Mouse (Mus musculus) midbrain, embryonic 12.5 days (tissue): ENCODE results near the gene Cbfa2t3. TPM values are rescaled to one million over a fixed set of nuclear protein-coding genes. Genes with fewer than 3 reads are reported as not detected.
A peak's percentile ranks its signal among the peaks of the same experiment; 100 is the strongest.

Experiments used
- ATAC-seq: fragments of 200-750 bp; cut with Nextera tagmentation; 2 replicates; pipeline ENCODE4 v1.8.0; 2017; ENCODE audit warnings: low read depth, moderate TSS enrichment, moderate library complexity; ENCODE audit not compliant: low FRiP score
- H3K27ac ChIP-seq: fragments of 300-500 bp; sonication (generic); replicated peaks from 2 replicates; pipeline ENCODE4 v1.5.1; 2016; ENCODE audit warnings: mild to moderate bottlenecking
- H3K27me3 ChIP-seq: fragments of 300-500 bp; sonication (generic); 2 replicates; pipeline ENCODE4 v1.6.1; 2016; ENCODE audit warnings: mild to moderate bottlenecking
- H3K36me3 ChIP-seq: fragments of 300-500 bp; sonication (generic); 2 replicates; pipeline ENCODE4 v1.6.1; 2016
- H3K4me1 ChIP-seq: fragments of 300-500 bp; sonication (generic); 2 replicates; pipeline ENCODE4 v1.6.1; 2016
- H3K4me2 ChIP-seq: fragments of 300-500 bp; sonication (generic); replicated peaks from 2 replicates; pipeline ENCODE4 v1.6.1; 2016; ENCODE audit warnings: mild to moderate bottlenecking, moderate library complexity
- H3K4me3 ChIP-seq: fragments of 300-500 bp; sonication (generic); 2 replicates; pipeline ENCODE4 v1.5.1; 2016; ENCODE audit warnings: mild to moderate bottlenecking
- H3K9ac ChIP-seq: fragments of 300-500 bp; sonication (generic); replicated peaks from 2 replicates; pipeline ENCODE4 v1.6.1; 2016; ENCODE audit warnings: mild to moderate bottlenecking, moderate library complexity
- H3K9me3 ChIP-seq: fragments of 300-500 bp; sonication (generic); 2 replicates; pipeline ENCODE4 v1.6.1; 2016; ENCODE audit warnings: mild to moderate bottlenecking
- WGBS: fragments of 180-500 bp; shearing (Covaris S2); methylation state at CpG from one replicate; pipeline ENCODE4 v1.1.7; 2016; 5-methylcytosine and 5-hydroxymethylcytosine counted together
- polyA plus RNA-seq: library from polyadenylated mRNA; unstranded; fragments of >200 nt; fragmentation: Nextera tagmentation; extraction: Ambion mirVana; gene quantifications from 2 replicates; pipeline ENCODE4 v1.2.1, GENCODE M21; 2016

Cbfa2t3 gene
- polyA plus RNA-seq, 1 experiment from 2014 or later = 12.9 TPM

GRCm38 (mm10) chr8:122669370-122669769 is 29.5 kb downstream of the Cbfa2t3 start:
- no peak for ATAC-seq
- Histone ChIP-seq H3K27ac (no peak overlapping the region), H3K9ac (no peak overlapping the region), H3K4me2 (no peak overlapping the region), H3K36me3 (no peaks in the 10 kb centered on the region), H3K4me3 (no peak overlapping the region), H3K27me3 (peaks cover 57% of the 10 kb centered on the region), H3K4me1 (peaks cover 50% of the 10 kb centered on the region), H3K9me3 (no peaks in the 10 kb centered on the region)
- 13% methylated on average over 5 of the region's 5 CpGs for WGBS

DNA sequence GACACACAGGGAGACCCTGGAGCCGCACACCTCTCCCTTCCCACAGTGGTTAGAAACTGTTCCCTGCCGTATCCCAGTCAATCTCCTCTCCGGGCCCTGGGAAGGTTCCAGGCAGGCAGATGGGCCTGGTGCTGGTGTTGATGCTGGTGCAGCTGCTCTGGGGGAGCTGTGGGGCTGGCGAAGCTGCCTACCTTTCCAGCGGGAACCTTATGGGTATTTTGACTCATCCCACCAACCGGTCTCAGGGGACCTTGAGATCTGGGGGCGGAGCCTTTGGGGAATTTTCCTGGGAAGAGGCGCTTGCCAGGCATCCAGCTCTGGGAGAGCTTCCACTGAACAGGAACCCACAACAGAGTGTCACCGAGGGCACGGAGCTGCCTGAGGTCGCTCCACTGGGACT is 31.1 kb downstream of the Cbfa2t3 start:
- peaks cover 43% of the 10 kb centered on the region for H3K27me3 ChIP-seq
- no peak overlapping the region for H3K4me3 ChIP-seq
- peaks cover 52% of the 10 kb centered on the region for H3K4me1 ChIP-seq
- H3K9me3 ChIP-seq = no peaks in the 10 kb centered on the region
- no peak overlapping the region for H3K27ac ChIP-seq
- WGBS = 80% methylated on average over 11 of the region's 11 CpGs
- H3K36me3 ChIP-seq = no peaks in the 10 kb centered on the region
- no peak for ATAC-seq
- no peak overlapping the region for H3K4me2 ChIP-seq
- H3K9ac ChIP-seq = no peak overlapping the region

- 61% methylated on average over 12 of the region's 12 CpGs for WGBS
- no peak overlapping the region for H3K4me2 ChIP-seq
- H3K36me3 ChIP-seq = no peaks in the 10 kb centered on the region
- H3K27me3 ChIP-seq = peaks cover 34% of the 10 kb centered on the region
- H3K9me3 ChIP-seq = no peaks in the 10 kb centered on the region
- no peak for ATAC-seq
- 0 out of 2 replicates have a peak overlapping the region, but pooled peaks have one; percentile 7 for H3K9ac ChIP-seq
- no peak overlapping the region for H3K4me3 ChIP-seq
- H3K4me1 ChIP-seq = peaks cover 52% of the 10 kb centered on the region
- 0 out of 2 replicates have a peak overlapping the region, but pooled peaks have one; percentile 21 for H3K27ac ChIP-seq
Observed at GRCm38 (mm10) chr8:122666827-122667226, 32.1 kb downstream of the Cbfa2t3 start.

GRCm38 (mm10) chr8:122666338-122666764 is 32.6 kb downstream of the Cbfa2t3 start:
- Histone ChIP-seq H3K27me3 (peaks cover 29% of the 10 kb centered on the region), H3K4me1 (peaks cover 56% of the 10 kb centered on the region), H3K4me3 (no peak overlapping the region), H3K36me3 (no peaks in the 10 kb centered on the region), H3K9ac (no peak overlapping the region), H3K4me2 (no peak overlapping the region), H3K9me3 (no peaks in the 10 kb centered on the region), H3K27ac (no peak overlapping the region)
- 59% methylated on average over 9 of the region's 9 CpGs for WGBS
- no peak for ATAC-seq

- Histone ChIP-seq H3K9me3 (no peaks in the 10 kb centered on the region), H3K9ac (0 out of 2 replicates have a peak overlapping the region, but pooled peaks have one; percentile 11), H3K4me2 (no peak overlapping the region), H3K4me1 (peaks cover 56% of the 10 kb centered on the region), H3K27me3 (peaks cover 23% of the 10 kb centered on the region), H3K36me3 (no peaks in the 10 kb centered on the region), H3K4me3 (no peak overlapping the region), H3K27ac (0 out of 2 replicates have a peak overlapping the region, but pooled peaks have one; percentile 31)
- 80% methylated on average over 13 of the region's 14 CpGs for WGBS
- no peak for ATAC-seq
Observed at GRCm38 (mm10) chr8:122665667-122666316, 33.1 kb downstream of the Cbfa2t3 start.

- Histone ChIP-seq H3K4me3 (no peak overlapping the region), H3K27me3 (peaks cover 18% of the 10 kb centered on the region), H3K4me2 (no peak overlapping the region), H3K9me3 (no peaks in the 10 kb centered on the region), H3K4me1 (peaks cover 52% of the 10 kb centered on the region), H3K9ac (0 out of 2 replicates have a peak overlapping the region, but pooled peaks have one; percentile 1), H3K27ac (0 out of 2 replicates have a peak overlapping the region, but pooled peaks have one; percentile 31), H3K36me3 (no peaks in the 10 kb centered on the region)
- WGBS = 59% methylated on average over 8 of the region's 8 CpGs
- ATAC-seq = no peak
Observed at GRCm38 (mm10) chr8:122665221-122665620, 33.7 kb downstream of the Cbfa2t3 start.

DNA sequence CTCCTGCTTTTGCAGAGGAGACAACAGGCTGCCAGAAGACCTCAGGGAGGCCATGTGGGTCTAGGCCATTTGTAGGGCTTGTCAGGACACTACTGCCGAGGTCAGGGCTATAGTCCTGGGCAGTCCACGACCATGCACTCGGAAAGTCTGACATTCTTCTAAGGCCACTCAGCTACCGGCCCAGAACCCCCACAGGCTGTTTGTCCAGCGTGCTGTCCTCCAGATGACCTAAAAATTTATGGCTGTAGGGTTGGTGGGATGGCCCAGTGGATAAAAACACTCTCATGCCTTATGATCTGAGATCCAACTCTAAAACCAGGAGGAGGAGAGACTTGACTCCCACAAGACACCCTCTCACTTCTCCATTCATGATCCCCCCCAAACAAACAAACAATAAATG is 35.2 kb downstream of the Cbfa2t3 start:
- Histone ChIP-seq H3K4me1 (peaks cover 48% of the 10 kb centered on the region), H3K4me2 (no peak overlapping the region), H3K36me3 (no peaks in the 10 kb centered on the region), H3K27me3 (peaks cover 8% of the 10 kb centered on the region), H3K9me3 (no peaks in the 10 kb centered on the region), H3K27ac (no peak overlapping the region), H3K4me3 (no peak overlapping the region), H3K9ac (no peak overlapping the region)
- WGBS = 77% methylated on average over 5 of the region's 5 CpGs
- ATAC-seq = no peak

DNA sequence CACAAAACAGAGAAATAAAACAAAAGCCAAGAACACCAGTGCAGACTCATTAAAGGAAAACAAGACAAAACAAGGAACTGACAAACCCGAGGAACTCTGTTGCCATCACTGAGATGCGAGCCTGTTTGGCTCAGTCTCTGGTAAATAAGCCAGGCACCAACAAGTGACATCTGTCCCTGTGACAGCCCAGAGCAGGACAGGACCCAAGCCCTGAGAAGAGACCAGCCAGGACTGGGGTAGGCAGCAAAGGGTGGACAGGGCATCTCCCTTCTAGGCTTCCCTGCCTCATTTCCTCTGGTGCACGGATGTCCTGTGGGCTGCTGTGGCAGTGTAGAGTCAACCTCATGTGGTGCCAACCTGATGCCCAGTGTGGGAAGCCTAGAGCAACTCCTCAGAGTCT is 35.8 kb downstream of the Cbfa2t3 start:
- H3K27ac ChIP-seq = no peak overlapping the region
- no peaks in the 10 kb centered on the region for H3K9me3 ChIP-seq
- H3K9ac ChIP-seq = no peak overlapping the region
- no peak overlapping the region for H3K4me3 ChIP-seq
- WGBS = 83% methylated on average over 3 of the region's 3 CpGs
- H3K4me2 ChIP-seq = no peak overlapping the region
- no peaks in the 10 kb centered on the region for H3K36me3 ChIP-seq
- no peak for ATAC-seq
- peaks cover 48% of the 10 kb centered on the region for H3K4me1 ChIP-seq
- peaks cover 8% of the 10 kb centered on the region for H3K27me3 ChIP-seq

DNA sequence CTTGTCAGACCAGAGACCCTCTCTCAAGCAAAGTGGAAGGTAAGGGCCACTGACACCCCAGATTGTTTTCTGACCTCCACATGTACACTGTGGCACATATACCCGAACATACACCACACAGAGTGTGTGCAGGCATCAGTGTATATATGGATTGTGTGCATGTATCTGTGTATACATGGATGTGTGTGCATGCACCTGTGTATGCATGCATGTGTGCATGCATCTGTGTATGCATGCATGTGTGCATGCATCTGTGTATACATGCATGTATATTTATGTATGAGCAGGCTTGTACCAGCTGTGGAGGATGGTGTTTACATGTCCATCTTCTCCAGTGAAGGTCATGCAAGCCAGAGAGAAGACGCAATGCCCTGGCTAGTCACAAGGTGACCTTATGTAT is 37.0 kb downstream of the Cbfa2t3 start:
- no peak for ATAC-seq
- peaks cover 40% of the 10 kb centered on the region for H3K4me1 ChIP-seq
- H3K4me3 ChIP-seq = no peak overlapping the region
- H3K9me3 ChIP-seq = no peaks in the 10 kb centered on the region
- 84% methylated on average over 2 of the region's 2 CpGs for WGBS
- no peak overlapping the region for H3K4me2 ChIP-seq
- H3K36me3 ChIP-seq = no peaks in the 10 kb centered on the region
- no peak overlapping the region for H3K27ac ChIP-seq
- no peaks in the 10 kb centered on the region for H3K27me3 ChIP-seq
- H3K9ac ChIP-seq = no peak overlapping the region

- no peak overlapping the region for H3K4me3 ChIP-seq
- no peak overlapping the region for H3K4me2 ChIP-seq
- H3K27me3 ChIP-seq = no peaks in the 10 kb centered on the region
- ATAC-seq = no peak
- no peaks in the 10 kb centered on the region for H3K36me3 ChIP-seq
- WGBS = 40% methylated on average over 7 of the region's 7 CpGs
- H3K4me1 ChIP-seq = peaks cover 32% of the 10 kb centered on the region
- no peaks in the 10 kb centered on the region for H3K9me3 ChIP-seq
- H3K9ac ChIP-seq = no peak overlapping the region
- H3K27ac ChIP-seq = 0 out of 2 replicates have a peak overlapping the region, but pooled peaks have one; percentile 3
Observed at GRCm38 (mm10) chr8:122661138-122661537, 37.8 kb downstream of the Cbfa2t3 start.

- ATAC-seq = no peak
- Histone ChIP-seq H3K4me3 (no peak overlapping the region), H3K27me3 (no peaks in the 10 kb centered on the region), H3K36me3 (no peaks in the 10 kb centered on the region), H3K4me1 (peaks cover 21% of the 10 kb centered on the region), H3K9me3 (no peaks in the 10 kb centered on the region), H3K9ac (no peak overlapping the region), H3K4me2 (no peak overlapping the region), H3K27ac (no peak overlapping the region)
- 76% methylated on average over 2 of the region's 2 CpGs for WGBS
Observed at GRCm38 (mm10) chr8:122660022-122660421, 38.9 kb downstream of the Cbfa2t3 start.

- Histone ChIP-seq H3K4me3 (no peak overlapping the region), H3K4me1 (peaks cover 17% of the 10 kb centered on the region), H3K4me2 (no peak overlapping the region), H3K9me3 (no peaks in the 10 kb centered on the region), H3K27ac (no peak overlapping the region), H3K36me3 (no peaks in the 10 kb centered on the region), H3K27me3 (no peaks in the 10 kb centered on the region), H3K9ac (no peak overlapping the region)
- ATAC-seq = no peak
- WGBS = 79% methylated on average over 9 of the region's 9 CpGs
Observed at GRCm38 (mm10) chr8:122658807-122659160, 40.1 kb downstream of the Cbfa2t3 start.
